Mouse (Mus musculus): ENCODE results near the gene Zbtb17.
A peak's percentile ranks its signal among the peaks of the same experiment; 100 is the strongest.

DNA sequence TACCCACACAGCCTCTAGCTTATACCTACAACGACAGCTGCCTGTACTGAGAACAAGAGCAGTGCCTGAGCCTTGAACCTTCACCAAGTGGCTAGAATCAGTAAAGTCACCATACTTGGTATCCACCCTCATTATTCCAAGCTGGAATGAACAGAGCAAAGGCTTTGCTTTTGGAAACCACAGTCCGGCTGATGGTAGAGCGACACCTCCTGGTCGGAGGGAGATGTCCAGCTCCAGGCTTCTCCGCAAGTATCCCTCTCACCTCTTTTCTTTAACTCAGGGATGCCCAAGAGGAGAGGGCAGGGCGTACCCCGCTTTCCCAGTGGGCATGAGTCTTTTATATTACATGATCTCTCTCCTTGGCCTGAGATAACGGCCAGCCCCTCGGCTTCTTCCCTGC is 14.6 kb upstream of the Zbtb17 start:
- TF ChIP-seq POLR2A (IDR thresholded peaks at IDR 0.05; ENCODE audit: borderline replicate concordance, control insufficient read depth, low read depth, low read length) (no peak), CTCF (IDR thresholded peaks at IDR 0.05; ENCODE audit: control insufficient read depth, insufficient read depth, low read length) (peak; percentile 54; the same call in 1 of the 2 replicates)
